Mouse (Mus musculus): ENCODE measurements at regions not wholly inside any gene's neighbourhood (a gene's known extent, or its start where the extent isn't known, plus 50 kb on each side); places are given as distances from the start of the nearest gene placed in this dataset.

- TF ChIP-seq CTCF (IDR thresholded peaks at IDR 0.05; ENCODE audit: low read depth) (no peak), EP300 (IDR thresholded peaks at IDR 0.05; ENCODE audit: low read depth) (no peak)
These were observed 128.2 kb upstream of the E2f7 start for GRCm38 (mm10) chr10:110617004-110617403.

Measured in heart, postnatal 0 days (tissue).